Mouse (Mus musculus) intestine, postnatal 0 days (tissue): ENCODE measurements at regions not wholly inside any gene's neighbourhood (a gene's known extent, or its start where the extent isn't known, plus 50 kb on each side); places are given as distances from the start of the nearest gene placed in this dataset.

Source experiments
- ATAC-seq: fragments of 200-750 bp; cut with Nextera tagmentation; 2 replicates; pipeline ENCODE4 v1.8.0; 2017; ENCODE audit warnings: mild to moderate bottlenecking, moderate TSS enrichment, moderate library complexity
- H3K27ac ChIP-seq: fragments of 300-500 bp; sonication (generic); 2 replicates; pipeline ENCODE4 v1.5.1; 2014; ENCODE audit warnings: mild to moderate bottlenecking, low read depth, low read length, moderate library complexity
- H3K27me3 ChIP-seq: fragments of 300-500 bp; sonication (generic); replicated peaks from 2 replicates; pipeline ENCODE4 v1.6.1; 2014; ENCODE audit warnings: low read length, mixed read lengths; ENCODE audit not compliant: control insufficient read depth, insufficient read depth
- H3K36me3 ChIP-seq: fragments of 300-500 bp; sonication (generic); 2 replicates; pipeline ENCODE4 v1.6.1; 2014; ENCODE audit warnings: mild to moderate bottlenecking, moderate library complexity; ENCODE audit not compliant: control insufficient read depth, insufficient read depth
- H3K4me1 ChIP-seq: fragments of 300-500 bp; sonication (generic); replicated peaks from 2 replicates; pipeline ENCODE4 v1.6.1; 2014; ENCODE audit warnings: antibody characterized with exemption, low read length, mixed read lengths; ENCODE audit not compliant: control insufficient read depth, insufficient read depth
- H3K4me2 ChIP-seq: fragments of 300-500 bp; sonication (generic); replicated peaks from 2 replicates; pipeline ENCODE4 v1.6.1; 2014; ENCODE audit warnings: low read depth, mild to moderate bottlenecking, moderate library complexity
- H3K4me3 ChIP-seq: fragments of 300-500 bp; sonication (generic); 2 replicates; pipeline ENCODE4 v1.5.1; 2014; ENCODE audit warnings: low read depth, low read length
- H3K9ac ChIP-seq: fragments of 300-500 bp; sonication (generic); 2 replicates; pipeline ENCODE4 v1.6.1; 2014; ENCODE audit warnings: mild to moderate bottlenecking, low read depth, low read length
- H3K9me3 ChIP-seq: fragments of 300-500 bp; sonication (generic); 2 replicates; pipeline ENCODE4 v1.6.1; 2016; ENCODE audit warnings: mixed run types; ENCODE audit not compliant: control insufficient read depth
- CTCF ChIP-seq: sonication (generic); IDR thresholded peaks from 2 replicates; pipeline ENCODE4 v1.5.1; 2016; ENCODE audit warnings: low read depth, mild to moderate bottlenecking, control low read depth, antibody characterized with exemption, moderate library complexity
- WGBS: fragments of 180-500 bp; shearing (Covaris S2); extraction: QIAGEN DNeasy Blood & Tissue Kit; methylation state at CpG from one replicate; pipeline ENCODE4 v1.1.7; 2014; 5-methylcytosine and 5-hydroxymethylcytosine counted together

DNA sequence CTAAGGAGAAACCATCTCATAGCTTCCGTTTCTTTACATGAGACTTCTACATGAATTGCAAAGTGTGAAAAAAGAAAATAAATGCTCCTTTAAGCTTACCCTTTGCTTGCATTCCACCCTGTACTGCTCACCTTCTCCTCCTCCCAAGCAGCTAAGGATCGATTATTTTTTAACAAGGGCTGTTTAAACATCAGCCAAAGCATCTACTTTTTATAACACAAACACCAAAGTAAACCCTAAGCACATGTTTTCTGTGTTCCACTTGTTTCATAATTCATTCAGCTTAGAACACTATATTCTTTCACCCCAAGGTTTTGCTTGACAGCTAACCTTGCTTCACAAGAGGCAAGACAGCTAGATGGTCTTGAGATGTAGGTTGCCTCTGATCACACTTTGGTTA is 129.4 kb upstream of the Tas2r134 start:
- H3K9me3 ChIP-seq = no peaks in the 10 kb centered on the region
- no peak overlapping the region for H3K4me2 ChIP-seq
- WGBS = 82% methylated on average over 2 of the region's 2 CpGs
- no peak overlapping the region for H3K27ac ChIP-seq
- no peak for TF ChIP-seq CTCF
- H3K9ac ChIP-seq = no peak overlapping the region
- no peaks in the 10 kb centered on the region for H3K27me3 ChIP-seq
- H3K36me3 ChIP-seq = no peaks in the 10 kb centered on the region
- no peak overlapping the region for H3K4me3 ChIP-seq
- ATAC-seq = no peak
- H3K4me1 ChIP-seq = no peaks in the 10 kb centered on the region

DNA sequence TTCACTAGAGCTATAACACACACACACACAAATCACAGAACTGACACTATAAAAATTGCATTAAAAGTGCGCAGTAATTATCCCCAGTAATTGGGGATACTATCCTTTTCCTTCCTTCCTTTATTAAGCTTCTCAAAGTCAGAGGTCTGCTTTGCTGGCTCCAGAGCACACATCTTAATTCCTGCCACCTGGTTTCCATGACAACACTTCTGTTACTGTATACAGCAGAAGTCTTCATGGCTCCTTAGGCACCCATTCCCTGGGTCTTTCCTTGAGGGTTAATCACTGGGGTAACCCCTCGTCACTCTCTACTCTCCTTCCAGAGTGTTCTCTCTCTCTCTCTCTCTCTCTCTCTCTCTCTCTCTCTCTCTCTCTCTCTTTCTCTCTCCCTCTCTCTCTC is 153.6 kb upstream of the Tas2r134 start:
- Histone ChIP-seq H3K27ac (no peak overlapping the region), H3K36me3 (no peaks in the 10 kb centered on the region), H3K9ac (no peak overlapping the region), H3K4me1 (no peaks in the 10 kb centered on the region), H3K4me2 (no peak overlapping the region), H3K27me3 (no peaks in the 10 kb centered on the region), H3K4me3 (no peak overlapping the region), H3K9me3 (no peaks in the 10 kb centered on the region)
- no peak for ATAC-seq
- no peak for TF ChIP-seq CTCF
- 83% methylated on average over 2 of the region's 2 CpGs for WGBS

DNA sequence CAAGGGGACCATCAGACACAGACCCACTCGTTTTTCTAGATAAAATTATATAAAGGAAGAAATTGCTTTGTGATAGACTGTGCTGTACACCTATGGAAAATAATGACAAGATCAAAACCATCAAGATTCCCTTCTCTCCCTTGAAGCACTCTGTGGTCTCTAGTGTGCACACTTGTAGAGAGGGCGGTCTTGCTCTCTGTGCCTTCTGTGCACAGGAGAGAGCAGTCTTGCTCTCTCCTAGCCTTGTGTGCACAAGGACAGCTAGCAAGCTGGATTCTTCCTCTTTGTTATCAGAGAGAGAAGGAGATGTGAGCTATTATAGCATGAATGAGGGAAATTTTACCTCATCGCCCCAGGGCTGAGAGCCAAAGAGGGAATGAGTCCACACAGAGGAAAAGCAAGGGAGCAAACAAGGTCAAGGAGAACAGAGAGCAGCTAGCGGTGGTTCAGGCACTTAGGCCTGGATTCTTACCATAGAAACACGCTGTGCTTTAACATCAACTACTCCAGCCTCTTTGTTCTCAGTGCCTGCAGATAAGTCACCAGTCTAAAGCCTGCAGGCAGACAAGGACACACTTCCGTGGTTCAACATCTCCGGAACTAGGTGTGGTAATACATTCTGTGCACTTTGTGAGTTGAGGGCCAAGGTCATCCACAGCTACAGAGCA is 160.2 kb upstream of the Tas2r134 start:
- 63% methylated on average over 7 of the region's 7 CpGs for WGBS
- Histone ChIP-seq H3K4me2 (no peak overlapping the region), H3K9me3 (no peaks in the 10 kb centered on the region), H3K27me3 (no peaks in the 10 kb centered on the region), H3K9ac (no peak overlapping the region), H3K36me3 (no peaks in the 10 kb centered on the region), H3K4me1 (no peaks in the 10 kb centered on the region), H3K4me3 (no peak overlapping the region), H3K27ac (no peak overlapping the region)
- ATAC-seq = no peak
- no peak for TF ChIP-seq CTCF

DNA sequence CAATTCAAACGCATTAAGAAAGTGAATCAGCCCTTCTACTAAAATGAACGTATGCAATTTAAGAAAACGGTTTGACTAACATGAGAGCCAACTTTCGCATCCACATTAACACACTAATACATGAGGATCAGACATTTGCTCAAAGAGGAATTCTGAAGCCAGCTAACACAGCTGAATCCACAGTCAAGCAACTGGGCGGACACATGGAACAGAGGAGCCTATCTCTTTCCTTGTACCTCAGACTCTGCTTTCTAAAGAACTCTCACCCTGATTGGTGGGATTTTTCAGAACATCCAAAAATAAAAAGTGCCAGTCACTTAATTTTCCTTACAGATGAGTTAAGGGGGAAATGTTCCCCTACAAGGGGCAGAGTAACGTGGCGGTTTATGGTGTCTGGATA is 161.3 kb upstream of the Tas2r134 start:
- no peak overlapping the region for H3K9ac ChIP-seq
- H3K9me3 ChIP-seq = no peaks in the 10 kb centered on the region
- H3K4me2 ChIP-seq = no peak overlapping the region
- H3K27me3 ChIP-seq = no peaks in the 10 kb centered on the region
- 91% methylated on average over 7 of the region's 7 CpGs for WGBS
- no peak overlapping the region for H3K27ac ChIP-seq
- H3K36me3 ChIP-seq = no peaks in the 10 kb centered on the region
- no peak overlapping the region for H3K4me3 ChIP-seq
- no peak for ATAC-seq
- TF ChIP-seq CTCF = no peak
- no peaks in the 10 kb centered on the region for H3K4me1 ChIP-seq

DNA sequence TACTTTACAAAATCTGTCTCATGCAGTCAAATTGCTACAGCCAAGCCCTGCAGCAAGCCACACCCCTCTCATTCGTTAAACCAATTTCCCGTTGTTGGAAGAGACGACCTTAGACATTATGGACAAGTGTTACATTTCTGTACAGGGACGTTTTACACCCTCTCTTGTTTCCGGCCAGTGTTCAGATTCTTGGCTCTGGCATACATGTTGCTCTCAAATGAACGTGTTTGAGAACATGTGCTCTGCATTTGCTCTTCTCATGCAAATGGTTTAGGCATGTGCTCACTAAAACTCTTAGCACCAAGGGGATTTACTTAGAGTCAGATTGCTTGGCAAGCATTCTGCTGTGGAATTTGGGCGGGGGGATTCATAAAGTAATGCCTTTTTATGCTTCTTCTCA is 161.7 kb upstream of the Tas2r134 start:
- no peak overlapping the region for H3K4me3 ChIP-seq
- no peak overlapping the region for H3K9ac ChIP-seq
- no peak overlapping the region for H3K4me2 ChIP-seq
- no peak overlapping the region for H3K27ac ChIP-seq
- no peaks in the 10 kb centered on the region for H3K27me3 ChIP-seq
- no peak for TF ChIP-seq CTCF
- H3K4me1 ChIP-seq = no peaks in the 10 kb centered on the region
- no peaks in the 10 kb centered on the region for H3K9me3 ChIP-seq
- 68% methylated on average over 7 of the region's 7 CpGs for WGBS
- no peaks in the 10 kb centered on the region for H3K36me3 ChIP-seq
- no peak for ATAC-seq

DNA sequence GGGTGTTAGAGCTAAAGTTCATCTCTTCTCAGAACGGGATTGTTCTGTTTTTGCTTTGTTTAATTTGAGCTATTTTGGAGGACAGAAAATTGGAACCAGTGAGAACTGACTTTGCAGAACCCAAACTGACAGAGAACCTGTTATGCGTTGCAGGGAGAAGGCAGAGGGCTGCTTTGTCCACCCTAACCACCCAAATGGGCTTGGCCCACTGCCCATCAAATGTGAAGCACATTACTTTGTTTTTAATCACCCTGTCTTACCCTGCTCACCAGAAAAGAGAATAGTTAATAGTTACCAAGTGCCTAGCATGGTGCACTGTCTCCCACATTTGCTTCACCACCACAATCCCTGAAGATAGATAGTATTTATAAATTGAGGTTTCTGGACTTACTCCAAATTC is 163.0 kb upstream of the Tas2r134 start:
- Histone ChIP-seq H3K36me3 (no peaks in the 10 kb centered on the region), H3K27me3 (no peaks in the 10 kb centered on the region), H3K9ac (no peak overlapping the region), H3K4me1 (no peaks in the 10 kb centered on the region), H3K4me2 (no peak overlapping the region), H3K27ac (no peak overlapping the region), H3K4me3 (no peak overlapping the region), H3K9me3 (no peaks in the 10 kb centered on the region)
- no peak for ATAC-seq
- 72% methylated on average over 2 of the region's 2 CpGs for WGBS
- no peak for TF ChIP-seq CTCF

DNA sequence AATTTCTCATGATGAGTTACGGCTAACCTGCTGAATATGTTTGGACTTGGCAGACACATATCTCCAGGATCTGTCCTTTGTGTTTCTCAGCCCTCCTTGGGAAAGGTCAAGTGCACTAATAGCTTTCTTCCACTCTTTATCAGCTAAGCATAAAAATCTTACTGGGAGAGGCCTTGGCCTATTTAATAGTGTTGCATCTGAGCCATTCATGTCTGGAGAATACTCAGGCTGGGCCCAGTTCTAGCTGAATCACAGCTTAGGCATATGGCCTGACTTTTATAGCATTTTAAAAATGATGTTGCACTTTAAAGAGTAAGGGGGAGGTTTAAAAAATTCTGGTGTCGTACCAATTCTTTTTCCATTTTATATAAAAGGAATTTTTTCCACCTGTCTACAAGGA is 166.4 kb upstream of the Tas2r134 start:
- no peak overlapping the region for H3K4me3 ChIP-seq
- H3K36me3 ChIP-seq = no peaks in the 10 kb centered on the region
- 77% methylated on average over 2 of the region's 2 CpGs for WGBS
- no peak for ATAC-seq
- H3K27me3 ChIP-seq = no peaks in the 10 kb centered on the region
- no peak for TF ChIP-seq CTCF
- no peak overlapping the region for H3K4me2 ChIP-seq
- H3K27ac ChIP-seq = no peak overlapping the region
- H3K9me3 ChIP-seq = no peaks in the 10 kb centered on the region
- no peak overlapping the region for H3K9ac ChIP-seq
- H3K4me1 ChIP-seq = no peaks in the 10 kb centered on the region
